Mouse (Mus musculus) embryo, embryonic 11 days (tissue): ENCODE results near the gene Hmga1b.
"Not testable (repeated sequence)": the region's sequence is repeated elsewhere in the genome, so short reads cannot be mapped to it uniquely, and the experiment has no call there.

Experiments used
- DNase-seq: peaks from one replicate; pipeline ENCODE4 v3.0.0-alpha.2; 2015

The Hmga1b gene

DNA sequence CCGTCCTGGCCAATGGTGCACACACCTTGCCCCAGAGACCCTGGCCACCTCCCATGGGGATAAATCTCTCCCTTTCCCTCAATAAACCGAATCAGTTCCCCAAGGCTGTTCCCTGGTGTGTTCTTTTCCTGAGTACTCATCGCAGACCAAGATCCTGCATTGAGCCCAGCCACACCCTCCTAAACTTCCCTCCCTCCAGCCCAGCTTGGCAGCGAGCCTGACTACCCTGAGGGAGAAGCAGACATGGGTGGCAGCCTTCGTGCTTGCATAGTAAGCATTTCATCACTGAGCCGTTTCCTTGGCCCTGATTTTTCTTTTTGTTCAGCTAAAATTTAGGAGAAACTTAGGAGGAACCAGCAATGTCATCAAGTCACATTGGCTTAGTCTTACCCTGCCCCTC, 29.1 kb upstream of the Hmga1b start:
- no peak for DNase-seq

- DNase-seq, result no peak
Observed at GRCm38 (mm10) chr11:120736424-120736823, 26.2 kb upstream of the Hmga1b start.

DNA sequence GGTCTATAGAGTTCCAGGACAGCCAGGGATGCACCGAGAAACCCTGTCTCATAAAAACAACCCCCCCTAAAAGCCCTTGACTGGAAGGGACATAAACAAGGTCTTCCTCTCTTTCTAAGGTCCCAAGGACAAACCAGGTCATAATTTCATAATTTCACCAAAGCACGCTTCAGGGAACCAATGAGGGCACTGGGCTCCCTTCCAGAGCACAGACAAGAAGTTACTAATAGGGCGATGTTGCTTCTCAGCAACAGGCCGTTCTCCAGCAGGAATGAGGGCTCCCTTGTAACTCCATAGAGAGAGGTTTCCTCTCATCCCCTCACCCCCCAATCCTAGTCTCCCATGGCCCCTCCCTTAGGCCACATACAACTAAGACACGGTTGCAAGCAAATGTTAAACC, 21.6 kb upstream of the Hmga1b start:
- no peak for DNase-seq

DNA sequence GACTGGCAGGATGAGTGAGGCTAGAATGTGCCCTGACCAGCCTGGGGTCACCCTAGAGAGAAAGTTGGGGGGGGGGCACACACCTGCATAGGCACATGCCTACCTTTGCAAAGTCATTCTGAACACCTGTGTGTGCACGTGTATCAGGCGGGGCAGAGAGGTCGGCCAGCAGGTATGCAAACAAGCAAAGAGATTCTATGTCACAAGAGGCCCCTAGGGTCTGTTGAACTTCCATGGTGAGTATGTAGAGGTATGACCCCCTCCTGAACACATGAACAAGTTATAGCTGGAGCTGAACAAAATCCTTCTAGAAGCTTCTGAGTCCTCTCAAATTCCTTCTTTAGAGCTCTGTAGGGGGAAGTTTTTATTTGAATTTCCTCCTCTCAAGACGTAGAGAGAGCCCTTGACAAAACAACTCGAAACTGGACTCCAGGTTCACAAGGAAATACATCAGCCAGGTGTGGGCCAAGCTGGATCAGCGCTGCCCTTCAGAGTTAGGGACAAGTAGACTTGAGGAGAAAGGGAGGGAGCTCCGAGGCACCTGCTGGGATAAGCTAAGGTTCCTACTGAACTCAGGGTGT, 18.4 kb upstream of the Hmga1b start:
- no peak for DNase-seq

- DNase-seq, result no peak
Observed at GRCm38 (mm10) chr11:120747974-120748373, 14.6 kb upstream of the Hmga1b start.

- peak; percentile 43 for DNase-seq
Observed at GRCm38 (mm10) chr11:120749430-120749829, 13.2 kb upstream of the Hmga1b start.

DNA sequence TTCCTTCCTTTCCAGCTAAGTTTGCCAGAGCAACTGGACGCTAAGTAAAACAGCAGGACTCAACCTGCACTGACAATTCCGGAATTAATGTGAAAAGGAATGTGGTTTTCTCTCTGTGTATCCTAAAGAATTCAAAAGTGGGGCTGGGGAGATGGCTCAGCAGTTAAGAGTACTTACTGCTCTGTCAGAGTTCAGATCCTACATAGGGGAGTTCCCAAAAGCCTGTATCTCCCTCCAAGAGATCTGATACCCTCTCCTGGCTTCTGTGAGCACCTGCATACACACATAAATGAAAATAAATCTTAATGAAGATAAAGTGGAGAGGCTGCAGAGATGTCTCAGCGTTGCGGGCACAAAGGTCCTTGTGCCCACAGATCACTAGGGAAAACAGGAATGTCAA, 11.0 kb upstream of the Hmga1b start:
- DNase-seq, result no peak

GRCm38 (mm10) chr11:120760236-120760635, 2.4 kb upstream of the Hmga1b start:
- DNase-seq, result no peak

GRCm38 (mm10) chr11:120761811-120762671, 553 bp upstream of the Hmga1b start:
- DNase-seq, result no peak

GRCm38 (mm10) chr11:120763121-120763999, 766 bp downstream of the Hmga1b start:
- DNase-seq, result not testable (repeated sequence)

DNA sequence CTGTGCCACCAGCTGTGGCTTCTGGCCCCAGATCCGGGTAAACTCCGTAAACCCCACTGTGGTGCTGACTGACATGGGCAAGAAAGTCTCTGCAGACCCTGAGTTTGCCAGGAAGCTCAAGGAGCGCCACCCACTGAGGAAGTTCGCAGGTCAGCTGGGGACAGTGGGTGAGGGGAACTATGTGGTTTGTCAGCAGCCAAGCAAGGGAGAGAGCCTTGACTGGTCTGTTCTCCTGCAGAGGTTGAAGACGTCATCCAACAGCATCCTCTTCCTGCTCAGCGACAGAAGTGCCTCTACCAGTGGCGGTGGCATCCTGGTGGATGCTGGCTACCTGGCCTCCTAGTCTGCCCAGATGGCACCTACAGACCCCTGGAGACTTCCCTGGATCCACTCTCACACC, 4.4 kb downstream of the Hmga1b start:
- DNase-seq, result not testable (repeated sequence)

GRCm38 (mm10) chr11:120768206-120768605, 5.6 kb downstream of the Hmga1b start:
- DNase-seq, result no peak

DNA sequence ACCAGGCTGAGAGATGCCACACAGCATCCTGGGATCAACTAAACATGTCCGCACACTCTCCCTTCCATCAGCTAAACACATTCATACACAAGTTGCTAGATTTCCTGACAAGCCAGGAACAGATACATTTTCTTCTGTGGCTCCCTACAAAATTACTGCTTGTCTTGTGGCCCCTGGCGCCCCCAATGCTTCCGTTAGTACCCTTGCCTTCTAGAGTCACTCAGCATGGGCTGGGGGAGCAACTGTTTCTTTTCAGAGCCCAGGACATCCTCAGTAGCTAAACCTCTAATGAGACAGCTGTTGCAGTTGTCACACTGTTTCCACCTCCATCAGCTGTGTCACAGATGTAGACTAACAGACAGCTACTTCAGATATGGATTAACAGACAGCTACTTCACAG, 10.2 kb downstream of the Hmga1b start:
- DNase-seq, result no peak

GRCm38 (mm10) chr11:120773463-120774190, 11.0 kb downstream of the Hmga1b start:
- no peak for DNase-seq

DNA sequence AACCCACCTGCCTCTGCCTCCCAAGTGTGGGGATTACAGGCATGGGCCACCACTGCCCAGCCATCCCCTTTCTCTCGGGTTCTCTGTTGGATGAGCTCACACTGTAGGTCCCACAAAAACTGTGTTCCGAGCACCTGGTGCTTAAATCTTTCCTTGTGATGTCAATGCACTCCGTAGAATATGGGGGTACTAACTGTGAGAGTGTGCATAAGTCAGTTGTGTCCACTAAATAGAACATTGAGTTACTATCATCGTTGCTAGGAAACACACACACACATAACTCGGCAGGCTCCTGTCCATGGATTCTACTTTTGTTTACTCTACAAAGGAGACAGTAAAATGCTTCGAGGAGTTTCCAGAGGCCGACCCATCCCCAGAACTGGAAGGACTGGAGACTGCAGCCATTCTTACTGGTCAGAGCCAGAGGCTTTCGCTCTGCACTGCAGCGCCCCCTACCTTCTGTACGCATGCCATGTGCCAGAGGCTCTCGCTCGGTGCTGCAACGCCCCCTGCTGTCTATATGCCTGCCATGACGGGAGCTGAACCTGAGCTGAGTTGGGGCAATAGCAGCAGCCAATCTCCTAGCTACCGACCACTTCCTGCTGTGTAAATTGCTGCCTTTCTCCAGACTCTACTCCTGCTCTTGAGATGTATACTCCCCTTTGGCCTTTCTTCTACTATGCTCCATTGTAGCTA, 13.3 kb downstream of the Hmga1b start:
- DNase-seq, result peak; percentile 94

DNA sequence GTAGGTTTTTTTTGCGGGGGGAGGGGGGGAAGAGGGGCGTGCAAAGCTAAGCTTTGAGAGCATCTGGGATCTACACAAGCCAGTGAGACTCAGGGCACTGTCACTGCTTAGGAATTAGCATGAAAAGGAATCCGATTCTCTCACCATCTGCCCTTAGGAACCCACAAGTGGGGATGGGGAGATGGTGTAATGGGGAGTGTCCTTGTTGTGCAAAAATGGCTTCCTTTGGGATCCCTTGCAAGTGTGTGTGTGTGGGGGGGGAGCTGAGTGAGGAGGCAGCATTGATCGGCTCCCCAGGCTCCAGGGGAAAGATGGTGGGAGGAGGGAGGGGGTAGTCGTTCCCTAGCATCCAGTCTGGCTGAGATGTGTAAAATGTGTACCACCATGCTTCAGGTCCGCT, 14.5 kb downstream of the Hmga1b start:
- no peak for DNase-seq

- no peak for DNase-seq
Observed at GRCm38 (mm10) chr11:120779876-120780275, 17.3 kb downstream of the Hmga1b start.

DNA sequence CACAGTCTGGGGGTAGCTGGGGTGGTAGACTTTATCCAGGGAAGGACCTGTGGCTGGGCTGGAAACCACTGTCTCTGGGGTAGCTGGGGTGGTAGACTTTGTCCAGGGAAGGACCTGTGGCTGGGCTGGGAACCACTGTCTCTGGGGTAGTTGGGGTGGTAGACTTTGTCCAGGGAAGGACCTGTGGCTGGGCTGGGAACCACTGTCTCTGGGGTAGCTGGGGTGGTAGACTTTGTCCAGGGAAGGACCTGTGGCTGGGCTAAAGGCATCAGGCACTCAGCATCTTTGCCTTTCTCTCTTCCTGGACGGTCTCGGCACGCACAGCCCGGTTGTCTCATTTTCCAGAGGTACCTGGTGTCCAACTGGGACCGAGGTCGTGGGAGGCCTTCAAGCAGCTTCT, 18.8 kb downstream of the Hmga1b start:
- not testable (repeated sequence) for DNase-seq

DNA sequence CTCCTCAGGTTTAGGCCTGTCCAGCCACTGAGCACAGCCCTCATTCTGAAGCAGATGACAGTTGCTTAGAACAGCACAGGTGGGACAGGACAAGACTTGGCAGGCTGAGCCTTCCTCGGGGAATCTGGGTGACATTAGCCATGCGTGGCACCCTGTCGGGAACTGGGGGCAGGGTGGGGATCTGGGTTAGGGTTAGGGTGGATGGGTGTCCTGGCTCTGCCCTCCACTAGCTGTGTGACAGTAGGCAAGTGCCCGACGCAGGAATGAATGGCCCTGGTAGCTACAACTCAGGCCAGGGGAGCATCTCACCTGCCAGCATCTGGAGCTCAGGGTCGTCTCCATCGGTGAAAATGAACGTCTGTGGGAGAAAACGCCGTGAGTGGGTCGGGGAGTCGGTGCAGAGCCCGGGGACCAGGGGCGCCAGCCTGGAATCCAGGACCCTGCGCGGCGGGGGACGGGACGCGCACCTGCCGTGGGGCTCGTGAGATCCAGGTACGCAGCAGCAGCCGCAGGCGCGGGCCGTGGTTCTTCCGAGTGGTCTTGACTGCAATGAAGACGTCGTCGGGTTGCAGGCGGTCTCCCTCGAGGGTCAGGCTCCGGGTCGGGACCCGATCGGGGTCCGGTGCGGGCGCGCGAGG, 21.0 kb downstream of the Hmga1b start:
- DNase-seq, result no peak

GRCm38 (mm10) chr11:120784064-120784791, 21.6 kb downstream of the Hmga1b start, which contains the start of the genes Rfng and Gps1:
TSS of gene Rfng (minus strand) at chr11:120784207.
TSS of gene Gps1 (plus strand) at chr11:120784272.
- DNase-seq, result peak; percentile 91

DNA sequence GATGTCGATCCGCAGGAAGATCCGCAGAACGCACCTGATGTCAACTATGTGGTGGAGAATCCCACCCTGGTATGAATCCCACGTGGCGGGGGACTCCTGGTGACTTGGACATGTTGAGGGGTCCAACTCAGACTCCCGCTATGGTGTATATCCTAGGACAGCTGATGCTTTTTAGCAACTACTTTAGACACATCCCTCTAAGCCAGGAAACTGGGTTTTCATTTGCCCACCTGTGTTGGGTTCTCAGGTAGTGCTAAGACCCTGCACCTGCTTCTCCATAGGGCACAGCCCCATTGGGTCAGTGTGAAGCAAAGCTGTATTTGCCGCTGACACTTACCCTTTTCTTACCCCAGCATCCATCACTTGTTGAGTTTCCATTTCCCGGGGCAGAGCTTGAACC, 22.6 kb downstream of the Hmga1b start:
- no peak for DNase-seq
